Mouse (Mus musculus) ES-E14 (cell line): ENCODE results near the gene Gm6465.
"Not testable (repeated sequence)": the region's sequence is repeated elsewhere in the genome, so short reads cannot be mapped to it uniquely, and the experiment has no call there.

Experiments
- CHD2 ChIP-seq: IDR thresholded peaks from 2 replicates; pipeline ENCODE4 v1.6.1; 2014; ENCODE audit warnings: mild to moderate bottlenecking, low read depth, low read length, inconsistent platforms
- HCFC1 ChIP-seq: IDR thresholded peaks from 2 replicates; pipeline ENCODE4 v1.6.1; 2012; ENCODE audit warnings: low read length, inconsistent platforms, borderline replicate concordance; ENCODE audit not compliant: insufficient read depth
- MAFK ChIP-seq: IDR thresholded peaks from 2 replicates; pipeline ENCODE4 v1.6.1; 2014; ENCODE audit warnings: mild to moderate bottlenecking, low read depth, low read length, inconsistent platforms; ENCODE audit not compliant: insufficient read depth
- ZC3H11A ChIP-seq: IDR thresholded peaks from 2 replicates; pipeline ENCODE4 v1.6.1; 2012; ENCODE audit warnings: low read depth, mild to moderate bottlenecking, inconsistent platforms, low read length, borderline replicate concordance
- ZNF384 ChIP-seq: IDR thresholded peaks from 2 replicates; pipeline ENCODE4 v1.6.1; 2012; ENCODE audit warnings: low read depth, low read length, inconsistent platforms

DNA sequence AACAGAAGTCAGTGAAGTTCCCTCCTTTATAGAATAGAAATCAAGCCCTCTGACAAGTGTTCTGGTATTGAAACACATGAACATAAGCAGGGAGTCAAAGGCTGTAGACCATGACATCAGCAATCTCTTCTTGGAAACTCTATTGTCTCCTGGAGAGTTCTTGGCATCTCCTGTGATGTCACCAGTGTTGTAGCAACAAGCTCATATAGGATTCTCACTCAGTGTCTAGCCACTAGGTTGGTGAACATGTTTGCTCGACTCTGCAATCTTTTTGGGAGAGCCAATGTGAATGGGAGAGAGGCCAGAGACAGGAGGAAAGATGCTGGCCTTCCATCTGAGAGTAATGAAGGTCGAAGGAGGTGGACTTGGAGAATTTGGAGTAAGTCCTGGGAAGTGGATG lies at the start of gene Gm6465:
- TF ChIP-seq CHD2, ZC3H11A, ZNF384, HCFC1, MAFK: not testable (repeated sequence)
